In the genomic region with DNA sequence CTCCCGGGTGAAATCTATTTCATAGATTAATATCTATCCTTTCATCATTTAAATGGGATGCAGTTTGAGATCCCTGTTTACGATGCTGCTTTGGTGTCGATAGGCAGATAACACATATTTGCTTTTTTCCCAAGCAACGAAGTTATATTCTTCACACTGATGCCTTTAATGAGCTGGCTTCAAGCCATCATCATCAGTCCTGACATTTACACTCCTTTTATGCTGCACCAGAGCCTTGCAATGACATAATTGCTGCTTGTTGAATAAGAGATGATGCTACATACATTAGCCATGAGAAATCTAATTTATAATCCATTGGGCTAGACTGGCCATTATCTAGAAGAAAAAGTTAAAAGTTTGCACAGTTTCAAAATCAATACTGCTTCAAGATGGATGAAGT, we compare ENCODE assay signal across 16 mouse cellular contexts.
A peak's percentile ranks its signal among the peaks of the same experiment; 100 is the strongest.
DNase-seq lines count a peak whose midpoint lies in the region; ATAC-seq and TF ChIP-seq lines count a peak whose summit lies in the region.
"Had no signal": no experiment of that assay in that cellular context is flagged by ENCODE, and none has a peak within 500 bp of the region (broad histone marks: within the 10 kb centered on the region; RNA-seq: fewer than 3 reads in every experiment).

No protein-coding gene starts in this region.

- intact Hi-C loops in gastrocnemius, adult 2 months (cut with DNase I) = no loop called here

- H3K27ac ChIP-seq in midbrain, embryonic 14.5 days (replicated peaks; ENCODE audit: low read depth, low read length) = no peak overlapping the region
- no peak overlapping the region for H3K27ac ChIP-seq in midbrain, embryonic 16.5 days (ENCODE audit: low read length)
- H3K27ac ChIP-seq in forebrain, embryonic 14.5 days (ENCODE audit: low read depth, low read length) = no peak overlapping the region
- 0 out of 2 replicates have a peak overlapping the region, but pooled peaks have one; percentile 44 for H3K27ac ChIP-seq in forebrain, embryonic 16.5 days (ENCODE audit: low read length)
- H3K27ac ChIP-seq in gastrocnemius, adult 2 months = no peak overlapping the region
- H3K27ac ChIP-seq: embryonic facial prominence, embryonic 10.5 days; heart, embryonic 10.5 days; hindbrain, embryonic 13.5 days; intestine, embryonic 15.5 days had no signal

- H3K4me1 ChIP-seq in midbrain, embryonic 14.5 days (ENCODE audit: control insufficient read depth, insufficient read depth, low read length) = no peaks in the 10 kb centered on the region
- H3K4me1 ChIP-seq in midbrain, embryonic 16.5 days (ENCODE audit: control insufficient read depth, insufficient read depth, low read length) = peaks cover 2% of the 10 kb centered on the region; the same call in 1 of the 2 replicates
- H3K4me1 ChIP-seq in forebrain, embryonic 14.5 days (ENCODE audit: control insufficient read depth, insufficient read depth, low read length) = no peaks in the 10 kb centered on the region
- 0 out of 2 replicates have a peak, but pooled peaks cover 2% of the 10 kb centered on the region for H3K4me1 ChIP-seq in forebrain, embryonic 16.5 days (replicated peaks; ENCODE audit: control insufficient read depth, insufficient read depth, low read length)
- H3K4me1 ChIP-seq: embryonic facial prominence, embryonic 10.5 days; heart, embryonic 10.5 days; hindbrain, embryonic 13.5 days; intestine, embryonic 15.5 days had no signal

- ATAC-seq in midbrain, embryonic 14.5 days (ENCODE audit: low FRiP score, low TSS enrichment) = no peak
- ATAC-seq in midbrain, embryonic 16.5 days = no peak
- peak; percentile 81; the same call in 1 of the 2 replicates for ATAC-seq in forebrain, embryonic 14.5 days
- peak; percentile 55 for ATAC-seq in forebrain, embryonic 16.5 days
- ATAC-seq: intestine, embryonic 15.5 days had no signal

- H3K9ac ChIP-seq in midbrain, embryonic 14.5 days (replicated peaks; ENCODE audit: low read length) = no peak overlapping the region
- H3K9ac ChIP-seq in midbrain, embryonic 16.5 days (ENCODE audit: low read depth, low read length) = no peak overlapping the region
- H3K9ac ChIP-seq in forebrain, embryonic 14.5 days (ENCODE audit: low read length) = no peak overlapping the region
- no peak overlapping the region for H3K9ac ChIP-seq in forebrain, embryonic 16.5 days (replicated peaks; ENCODE audit: low read depth, low read length)
- H3K9ac ChIP-seq: hindbrain, embryonic 13.5 days; intestine, embryonic 15.5 days had no signal

- H3K27me3 ChIP-seq in midbrain, embryonic 14.5 days (ENCODE audit: control insufficient read depth, insufficient read depth, low read length) = no peaks in the 10 kb centered on the region
- H3K27me3 ChIP-seq in midbrain, embryonic 16.5 days (ENCODE audit: control insufficient read depth, insufficient read depth, low read depth, low read length) = no peaks in the 10 kb centered on the region
- no peaks in the 10 kb centered on the region for H3K27me3 ChIP-seq in forebrain, embryonic 14.5 days (replicated peaks; ENCODE audit: control insufficient read depth, insufficient read depth, low read length)
- no peaks in the 10 kb centered on the region for H3K27me3 ChIP-seq in forebrain, embryonic 16.5 days (replicated peaks; ENCODE audit: control insufficient read depth, insufficient read depth, low read length)
- H3K27me3 ChIP-seq: hindbrain, embryonic 13.5 days; intestine, embryonic 15.5 days had no signal

- WGBS in midbrain, embryonic 14.5 days = 76% methylated on average over 4 of the region's 4 CpGs
- WGBS in midbrain, embryonic 16.5 days = 71% methylated on average over 4 of the region's 4 CpGs
- WGBS in forebrain, embryonic 14.5 days = 32% methylated on average over 4 of the region's 4 CpGs
- WGBS in forebrain, embryonic 16.5 days = 32% methylated on average over 4 of the region's 4 CpGs

- H3K4me3 ChIP-seq in midbrain, embryonic 14.5 days (replicated peaks; ENCODE audit: low read depth, low read length) = no peak overlapping the region
- H3K4me3 ChIP-seq in midbrain, embryonic 16.5 days (ENCODE audit: low read depth, low read length) = no peak overlapping the region
- no peak overlapping the region for H3K4me3 ChIP-seq in forebrain, embryonic 14.5 days (ENCODE audit: low read depth, low read length)
- no peak overlapping the region for H3K4me3 ChIP-seq in forebrain, embryonic 16.5 days (replicated peaks; ENCODE audit: low read length)
- H3K4me3 ChIP-seq in gastrocnemius, adult 2 months = no peak overlapping the region
- H3K4me3 ChIP-seq: embryonic facial prominence, embryonic 10.5 days; heart, embryonic 10.5 days; hindbrain, embryonic 13.5 days; intestine, embryonic 15.5 days had no signal

- no peaks in the 10 kb centered on the region for H3K36me3 ChIP-seq in midbrain, embryonic 14.5 days (ENCODE audit: control insufficient read depth, insufficient read depth, low read length)
- H3K36me3 ChIP-seq in midbrain, embryonic 16.5 days (ENCODE audit: control insufficient read depth, insufficient read depth, low read length) = no peaks in the 10 kb centered on the region
- no peaks in the 10 kb centered on the region for H3K36me3 ChIP-seq in forebrain, embryonic 14.5 days (ENCODE audit: control insufficient read depth, insufficient read depth, low read length)
- H3K36me3 ChIP-seq in forebrain, embryonic 16.5 days (ENCODE audit: control insufficient read depth, insufficient read depth) = no peaks in the 10 kb centered on the region
- H3K36me3 ChIP-seq: embryonic facial prominence, embryonic 10.5 days; heart, embryonic 10.5 days; hindbrain, embryonic 13.5 days; intestine, embryonic 15.5 days had no signal

- H3K9me3 ChIP-seq in midbrain, embryonic 14.5 days (ENCODE audit: control insufficient read depth, low read length) = no peaks in the 10 kb centered on the region
- H3K9me3 ChIP-seq in midbrain, embryonic 16.5 days (replicated peaks; ENCODE audit: control insufficient read depth, low read length, poor library complexity, severe bottlenecking) = no peaks in the 10 kb centered on the region
- no peaks in the 10 kb centered on the region for H3K9me3 ChIP-seq in forebrain, embryonic 14.5 days (replicated peaks; ENCODE audit: control insufficient read depth, low read length)
- H3K9me3 ChIP-seq in forebrain, embryonic 16.5 days (ENCODE audit: control insufficient read depth, low read length) = no peaks in the 10 kb centered on the region
- H3K9me3 ChIP-seq: embryonic facial prominence, embryonic 10.5 days; heart, embryonic 10.5 days; hindbrain, embryonic 13.5 days; intestine, embryonic 15.5 days had no signal

- DNase-seq in midbrain, embryonic 14.5 days = peak; percentile 28
- peak; percentile 86 for DNase-seq in forebrain, embryonic 14.5 days (ENCODE audit: low spot score)
- no peak for DNase-seq in gastrocnemius, adult 2 months
- DNase-seq in retina, embryonic 14.5 days (ENCODE audit: low spot score) = no peak
- DNase-seq: adrenal gland, adult 2 months; adrenal gland, postnatal 25 days; cerebellum, adult 2 months; heart, adult 18-20 months; heart, postnatal 10 days; heart, postnatal 4 days had no signal

- no peak overlapping the region for H3K4me2 ChIP-seq in midbrain, embryonic 14.5 days (ENCODE audit: low read length)
- H3K4me2 ChIP-seq in midbrain, embryonic 16.5 days (ENCODE audit: low read length) = no peak overlapping the region
- no peak overlapping the region for H3K4me2 ChIP-seq in forebrain, embryonic 14.5 days (ENCODE audit: low read length)
- no peak overlapping the region for H3K4me2 ChIP-seq in forebrain, embryonic 16.5 days (ENCODE audit: low read length)
- H3K4me2 ChIP-seq: hindbrain, embryonic 13.5 days; intestine, embryonic 15.5 days had no signal

- no peak for TF ChIP-seq CTCF in gastrocnemius, adult 2 months (IDR thresholded peaks at IDR 0.05)

Comparison
In these comparisons a context has a peak if more than half of its experiments do, and no peak if none do; other contexts are left out.
1. ATAC-seq: peak in forebrain, embryonic 14.5 days (single experiment) and forebrain, embryonic 16.5 days (single experiment); none in midbrain, embryonic 14.5 days (single experiment) and midbrain, embryonic 16.5 days (single experiment).
2. DNase-seq: peak in midbrain, embryonic 14.5 days (single experiment) and forebrain, embryonic 14.5 days (single experiment); none in gastrocnemius, adult 2 months (single experiment) and retina, embryonic 14.5 days (single experiment).